Mouse (Mus musculus): ENCODE data around the gene Gm3526. TPM values are rescaled to one million over a fixed set of nuclear protein-coding genes. Genes with fewer than 3 reads are reported as not detected.
"Not testable (repeated sequence)": the region's sequence is repeated elsewhere in the genome, so short reads cannot be mapped to it uniquely, and the experiment has no call there.

Gene Gm3526
- not detected for total RNA-seq (2021)
- long read RNA-seq, experiment 1 = 0 reads
- long read RNA-seq, experiment 2 = 0 reads

- DNase-seq (ENCODE audit: low spot score in 2 of 2) = not testable (repeated sequence)
Measured at GRCm38 (mm10) chr14:5260480-5260879, at the start of gene Gm3526. Gene Gm3526 (minus strand): TSS chr14:5260580.

Other genes with a start within 250 kb of the Gm3526 start
- not detected for gene Gm3298, start 244.7 kb downstream of the Gm3526 start, total RNA-seq (2021)
- not detected for gene 4930555G01Rik, start 210.0 kb downstream of the Gm3526 start, total RNA-seq (2021)
- under 1 TPM; 0.74 to 0.78 TPM for gene Gm8281, start 189.5 kb downstream of the Gm3526 start, total RNA-seq (2021)
- not detected for gene Gm8279, start 129.1 kb downstream of the Gm3526 start, total RNA-seq (2021)
- not detected for gene Gm3317, start 96.0 kb downstream of the Gm3526 start, total RNA-seq (2021)
- gene Gm8271, start 74.8 kb downstream of the Gm3526 start, total RNA-seq (2021) = not detected
- gene Gm3542, start 74.3 kb upstream of the Gm3526 start, total RNA-seq (2021) = not detected
- not detected for gene Gm3500, start 128.5 kb upstream of the Gm3526 start, total RNA-seq (2021)
- 1 to 10 TPM; 1.6 to 2.3 TPM for gene Gm3194, start 194.9 kb upstream of the Gm3526 start, total RNA-seq (2021)
- gene Gm8246, start 217.2 kb upstream of the Gm3526 start, total RNA-seq (2021) = not detected
- not detected for gene Gm3187, start 223.6 kb upstream of the Gm3526 start, total RNA-seq (2021)
- 1 to 10 TPM; 1.3 to 1.7 TPM for gene Gm3488, start 241.1 kb upstream of the Gm3526 start, total RNA-seq (2021)

Measured in gastrocnemius, postnatal 4 days (tissue).